Mouse (Mus musculus): ENCODE data around the gene Pnmal1.

- TF ChIP-seq POLR2A (IDR thresholded peaks at IDR 0.05; ENCODE audit: low read depth, low read length) = peak; percentile 51
- TF ChIP-seq CTCF (IDR thresholded peaks at IDR 0.05; ENCODE audit: borderline replicate concordance, insufficient read depth, low read length) = no peak
These were observed 20.9 kb downstream of the Pnmal1 start for GRCm38 (mm10) chr7:16980348-16980747.

Data from embryonic fibroblast, embryonic 13.5 days (primary cell).